Mouse (Mus musculus): ENCODE measurements around the gene Gm10801.
A peak's percentile ranks its signal among the peaks of the same experiment; 100 is the strongest.
"Not testable (repeated sequence)": the region's sequence is repeated elsewhere in the genome, so short reads cannot be mapped to it uniquely, and the experiment has no call there.

The Gm10801 gene

DNA sequence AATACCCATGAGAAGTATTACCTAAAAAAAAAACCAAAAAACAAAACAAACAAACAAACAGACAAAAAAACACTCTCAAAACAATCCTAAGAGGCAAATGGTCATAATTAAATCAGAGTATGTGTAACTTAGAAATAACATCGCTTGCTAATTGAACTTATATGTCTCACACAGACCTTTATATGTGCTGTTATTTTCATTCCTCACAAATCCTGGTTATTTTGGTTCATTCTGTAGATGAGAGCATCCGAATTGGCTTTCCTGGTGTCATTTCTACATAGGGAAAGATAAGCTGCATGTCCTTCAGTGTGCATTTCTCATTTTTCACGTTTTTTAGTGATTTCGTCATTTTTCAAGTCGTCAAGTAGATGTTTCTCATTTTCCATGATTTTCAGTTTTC is at the start of gene Gm10801:
Gm10801 (plus strand) TSS at position 301 of the 400 bp plus-strand sequence.
- DNase-seq: not testable (repeated sequence)

DNA sequence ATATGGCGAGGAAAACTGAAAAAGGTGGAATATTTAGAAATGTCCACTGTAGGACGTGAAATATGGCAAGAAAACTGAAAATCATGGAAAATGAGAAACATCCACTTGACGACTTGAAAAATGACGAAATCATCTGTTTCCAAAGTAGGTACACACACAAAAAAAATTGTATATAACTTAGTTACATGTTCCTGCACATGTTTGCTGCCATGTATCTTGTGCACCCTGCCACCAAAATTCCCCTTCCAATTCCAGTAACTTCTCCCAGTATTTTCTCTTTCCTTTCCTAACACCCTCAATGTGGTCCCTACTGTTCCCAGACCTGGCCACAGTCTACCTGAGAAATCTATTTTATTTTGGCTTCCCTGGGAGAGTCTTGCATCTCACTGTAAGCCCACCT is 5.2 kb downstream of the Gm10801 start, which contains the start of gene Gm10800:
Gm10800 (minus strand) TSS at position 101 of the 400 bp plus-strand sequence.
- DNase-seq: not testable (repeated sequence)

- DNase-seq: peak; percentile 51 to 54
Observed at GRCm38 (mm10) chr2:98697533-98697932, 35.5 kb downstream of the Gm10801 start.
